Mouse (Mus musculus) limb, embryonic 14.5 days (tissue): ENCODE results near the gene Sephs2. TPM values are rescaled to one million over a fixed set of nuclear protein-coding genes. Genes with fewer than 3 reads are reported as not detected.
A peak's percentile ranks its signal among the peaks of the same experiment; 100 is the strongest.

ENCODE experiments used
- ATAC-seq: fragments of 200-750 bp; cut with Nextera tagmentation; 2 replicates; pipeline ENCODE4 v1.8.0; 2017; ENCODE audit warnings: low read depth, moderate number of reproducible peaks, moderate TSS enrichment; ENCODE audit not compliant: low FRiP score
- DNase-seq: peaks from one replicate; pipeline ENCODE4 v3.0.0-alpha.2; 2015; ENCODE audit warnings: low spot score
- H3K27ac ChIP-seq: fragments of 300-500 bp; sonication (generic); replicated peaks from 2 replicates; pipeline ENCODE4 v1.5.1; 2014; ENCODE audit warnings: low read depth, mild to moderate bottlenecking, low read length, moderate library complexity, mixed read lengths
- H3K27me3 ChIP-seq: fragments of 300-500 bp; sonication (generic); 2 replicates; pipeline ENCODE4 v1.6.1; 2014; ENCODE audit warnings: low read length, mixed read lengths; ENCODE audit not compliant: control insufficient read depth, insufficient read depth
- H3K36me3 ChIP-seq: fragments of 300-500 bp; sonication (generic); 2 replicates; pipeline ENCODE4 v1.6.1; 2014; ENCODE audit warnings: mild to moderate bottlenecking, low read length, moderate library complexity, mixed read lengths; ENCODE audit not compliant: control insufficient read depth, insufficient read depth
- H3K4me1 ChIP-seq: fragments of 300-500 bp; sonication (generic); 2 replicates; pipeline ENCODE4 v1.6.1; 2014; ENCODE audit warnings: antibody characterized with exemption, low read length, mixed read lengths; ENCODE audit not compliant: control insufficient read depth, insufficient read depth
- H3K4me2 ChIP-seq: fragments of 300-500 bp; sonication (generic); replicated peaks from 2 replicates; pipeline ENCODE4 v1.6.1; 2014; ENCODE audit warnings: low read depth, mild to moderate bottlenecking, low read length, moderate library complexity; ENCODE audit not compliant: severe bottlenecking
- H3K4me3 ChIP-seq: fragments of 300-500 bp; sonication (generic); replicated peaks from 2 replicates; pipeline ENCODE4 v1.5.1; 2014; ENCODE audit warnings: low read length
- H3K9ac ChIP-seq: fragments of 300-500 bp; sonication (generic); 2 replicates; pipeline ENCODE4 v1.6.1; 2014; ENCODE audit warnings: mild to moderate bottlenecking, low read depth, low read length, moderate library complexity; ENCODE audit not compliant: severe bottlenecking
- H3K9me3 ChIP-seq: fragments of 300-500 bp; sonication (generic); 2 replicates; pipeline ENCODE4 v1.6.1; 2016; ENCODE audit warnings: low read length; ENCODE audit not compliant: control insufficient read depth
- POLR2A ChIP-seq: fragments of 200-500 bp; IDR thresholded peaks from 2 replicates; pipeline ENCODE4 v1.8.0; 2012; ENCODE audit warnings: inconsistent platforms, mild to moderate bottlenecking, moderate library complexity, borderline replicate concordance; ENCODE audit not compliant: insufficient read depth, insufficient read length; ENCODE audit errors: extremely low read depth
- WGBS: fragments of 180-500 bp; shearing (Covaris S2); extraction: QIAGEN DNeasy Blood & Tissue Kit; methylation state at CpG from one replicate; pipeline ENCODE4 v1.1.7; 2014; 5-methylcytosine and 5-hydroxymethylcytosine counted together
- polyA plus RNA-seq, 2 experiments: library from polyadenylated mRNA; depleted of rRNA in 1 of 2; stranded (reverse) in 1 of 2; unstranded in 1 of 2; fragments of >200 nt; fragmentation: Nextera tagmentation in 1 of 2; extraction: Ambion mirVana in 1 of 2; gene quantifications; 2 replicates each; pipeline versions ENCODE4 v1.2.1 to v1.2.3; 2012 to 2014

Gene Sephs2
- polyA plus RNA-seq, 2 experiments, result 24.3 to 79.3 TPM

GRCm38 (mm10) chr7:127308887-127309286, 35.0 kb upstream of the Sephs2 start:
- Histone ChIP-seq H3K4me3 (no peak overlapping the region), H3K4me2 (no peak overlapping the region), H3K9ac (no peak overlapping the region), H3K9me3 (no peaks in the 10 kb centered on the region), H3K4me1 (no peaks in the 10 kb centered on the region), H3K27ac (no peak overlapping the region), H3K36me3 (no peaks in the 10 kb centered on the region), H3K27me3 (no peaks in the 10 kb centered on the region)
- DNase-seq, result peak; percentile 61
- TF ChIP-seq POLR2A, result no peak
- 72% methylated on average over 4 of the region's 4 CpGs for WGBS
- peak; percentile 70; the same call in 1 of the 2 replicates for ATAC-seq

GRCm38 (mm10) chr7:127308431-127308830, 34.6 kb upstream of the Sephs2 start:
- Histone ChIP-seq H3K4me3 (no peak overlapping the region), H3K36me3 (no peaks in the 10 kb centered on the region), H3K9me3 (no peaks in the 10 kb centered on the region), H3K27me3 (no peaks in the 10 kb centered on the region), H3K27ac (no peak overlapping the region), H3K4me2 (no peak overlapping the region), H3K4me1 (no peaks in the 10 kb centered on the region), H3K9ac (no peak overlapping the region)
- no peak for TF ChIP-seq POLR2A
- no peak for DNase-seq
- WGBS, result 87% methylated on average over 2 of the region's 2 CpGs
- no peak for ATAC-seq

GRCm38 (mm10) chr7:127297586-127298193, 23.8 kb upstream of the Sephs2 start:
- Histone ChIP-seq H3K4me2 (no peak overlapping the region), H3K9ac (no peak overlapping the region), H3K27me3 (no peaks in the 10 kb centered on the region), H3K9me3 (no peaks in the 10 kb centered on the region), H3K4me3 (no peak overlapping the region), H3K27ac (no peak overlapping the region), H3K4me1 (no peaks in the 10 kb centered on the region), H3K36me3 (no peaks in the 10 kb centered on the region)
- no peak for DNase-seq
- WGBS, result 92% methylated on average over 5 of the region's 5 CpGs
- ATAC-seq, result no peak
- no peak for TF ChIP-seq POLR2A

- no peak overlapping the region for H3K27ac ChIP-seq
- no peaks in the 10 kb centered on the region for H3K36me3 ChIP-seq
- no peak overlapping the region for H3K4me3 ChIP-seq
- no peak overlapping the region for H3K4me2 ChIP-seq
- H3K4me1 ChIP-seq, result no peaks in the 10 kb centered on the region
- ATAC-seq (no peak), DNase-seq (no peak)
- WGBS, result 85% methylated on average over 5 of the region's 5 CpGs
- no peaks in the 10 kb centered on the region for H3K9me3 ChIP-seq
- H3K27me3 ChIP-seq, result no peaks in the 10 kb centered on the region
- TF ChIP-seq POLR2A, result no peak
- H3K9ac ChIP-seq, result no peak overlapping the region
These were observed 23.1 kb upstream of the Sephs2 start for GRCm38 (mm10) chr7:127296786-127297555.

GRCm38 (mm10) chr7:127296098-127296497, 22.2 kb upstream of the Sephs2 start, which contains the start of gene Itgal:
Gene Itgal (plus strand): TSS chr7:127296260.
- Histone ChIP-seq H3K27me3 (no peaks in the 10 kb centered on the region), H3K36me3 (no peaks in the 10 kb centered on the region), H3K4me2 (no peak within 1 kb of the TSS), H3K4me1 (no peaks in the 10 kb centered on the region), H3K4me3 (no peak within 1 kb of the TSS), H3K9ac (no peak within 1 kb of the TSS), H3K27ac (no peak within 1 kb of the TSS), H3K9me3 (no peaks in the 10 kb centered on the region)
- ATAC-seq, result no peak
- 76% methylated on average over 11 of the region's 11 CpGs for WGBS
- no peak for TF ChIP-seq POLR2A
- DNase-seq, result no peak
